Mouse (Mus musculus) kidney, adult 2 months (tissue): ENCODE results near the gene Abi3bp.

Source experiments
- CTCF ChIP-seq: fragments of 200-500 bp; conservative IDR thresholded peaks from 2 replicates; pipeline ENCODE4 v1.5.1; 2011; ENCODE audit warnings: low read depth, mild to moderate bottlenecking, control low read depth, low read length, moderate library complexity, mixed read lengths; ENCODE audit not compliant: insufficient read depth, insufficient read length
- POLR2A ChIP-seq: fragments of 200-500 bp; IDR thresholded peaks from one replicate; pipeline ENCODE4 v1.6.1; 2011; ENCODE audit warnings: low read depth, low read length, control low read depth

- TF ChIP-seq CTCF (no peak), POLR2A (no peak)
Observed at GRCm38 (mm10) chr16:56598427-56598826, 120.7 kb downstream of the Abi3bp start.
